Mouse (Mus musculus): ENCODE measurements around the gene Rexo5. TPM values are rescaled to one million over a fixed set of nuclear protein-coding genes. Genes with fewer than 3 reads are reported as not detected.

The Rexo5 gene
- polyA plus RNA-seq, 1 experiment: 0.62 TPM

- Histone ChIP-seq H3K27me3 (ENCODE audit: control insufficient read depth, insufficient read depth, low read length) (no peaks in the 10 kb centered on the region), H3K36me3 (ENCODE audit: control insufficient read depth, insufficient read depth, low read length) (no peaks in the 10 kb centered on the region), H3K4me1 (ENCODE audit: control insufficient read depth, insufficient read depth, insufficient read length, low read length) (no peaks in the 10 kb centered on the region; the same call in 1 of the 2 replicates), H3K4me3 (ENCODE audit: low read depth, low read length) (no peak overlapping the region), H3K27ac (ENCODE audit: insufficient read depth, low read depth, low read length) (no peak overlapping the region)
- WGBS: 14% methylated on average over 4 of the region's 4 CpGs
- TF ChIP-seq POLR2A (IDR thresholded peaks at IDR 0.05; ENCODE audit: low read depth, low read length): no peak
- TF ChIP-seq CTCF (IDR thresholded peaks at IDR 0.05; ENCODE audit: extremely low read depth, insufficient read length, insufficient replicate concordance, low read depth, low read length): no peak
Measured at GRCm38 (mm10) chr7:119762166-119762697, 31.6 kb upstream of the Rexo5 start.

- Histone ChIP-seq H3K4me1 (ENCODE audit: control insufficient read depth, insufficient read depth, insufficient read length, low read length) (peaks cover 2% of the 10 kb centered on the region; the same call in 1 of the 2 replicates), H3K27ac (ENCODE audit: insufficient read depth, low read depth, low read length) (no peak overlapping the region), H3K4me3 (ENCODE audit: low read depth, low read length) (no peak overlapping the region), H3K27me3 (ENCODE audit: control insufficient read depth, insufficient read depth, low read length) (no peaks in the 10 kb centered on the region), H3K36me3 (ENCODE audit: control insufficient read depth, insufficient read depth, low read length) (no peaks in the 10 kb centered on the region)
- WGBS: 36% methylated on average over 3 of the region's 3 CpGs
- TF ChIP-seq CTCF (IDR thresholded peaks at IDR 0.05; ENCODE audit: extremely low read depth, insufficient read length, insufficient replicate concordance, low read depth, low read length) (no peak), POLR2A (IDR thresholded peaks at IDR 0.05; ENCODE audit: low read depth, low read length) (no peak)
Measured at GRCm38 (mm10) chr7:119764377-119764776, 29.4 kb upstream of the Rexo5 start.

DNA sequence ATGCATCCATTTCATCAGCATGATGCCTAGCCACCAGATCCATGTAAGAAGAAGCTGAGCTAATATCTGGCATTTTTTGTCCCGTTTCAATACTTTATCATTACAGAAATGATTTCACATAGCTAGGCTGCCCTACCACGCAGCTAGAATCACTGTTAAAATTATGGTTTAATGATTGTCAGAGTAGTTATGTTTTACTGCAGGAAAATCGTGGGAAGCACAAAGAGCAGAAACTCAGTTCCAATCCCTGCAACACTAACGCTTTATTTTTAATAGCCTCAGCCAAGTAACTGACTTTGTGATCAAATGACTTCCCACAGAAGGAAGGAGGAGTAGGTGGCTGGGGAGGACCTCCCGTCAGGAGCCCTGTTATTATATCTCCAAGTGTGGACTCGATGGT is 26.8 kb upstream of the Rexo5 start:
- Histone ChIP-seq H3K36me3 (ENCODE audit: control insufficient read depth, insufficient read depth, low read length) (no peaks in the 10 kb centered on the region), H3K4me1 (ENCODE audit: control insufficient read depth, insufficient read depth, insufficient read length, low read length) (peaks cover 7% of the 10 kb centered on the region; the same call in 1 of the 2 replicates), H3K27me3 (ENCODE audit: control insufficient read depth, insufficient read depth, low read length) (no peaks in the 10 kb centered on the region), H3K4me3 (ENCODE audit: low read depth, low read length) (no peak overlapping the region), H3K27ac (ENCODE audit: insufficient read depth, low read depth, low read length) (peak overlapping the region; percentile 40)
- 32% methylated on average over 6 of the region's 6 CpGs for WGBS
- TF ChIP-seq CTCF (IDR thresholded peaks at IDR 0.05; ENCODE audit: extremely low read depth, insufficient read length, insufficient replicate concordance, low read depth, low read length): no peak

DNA sequence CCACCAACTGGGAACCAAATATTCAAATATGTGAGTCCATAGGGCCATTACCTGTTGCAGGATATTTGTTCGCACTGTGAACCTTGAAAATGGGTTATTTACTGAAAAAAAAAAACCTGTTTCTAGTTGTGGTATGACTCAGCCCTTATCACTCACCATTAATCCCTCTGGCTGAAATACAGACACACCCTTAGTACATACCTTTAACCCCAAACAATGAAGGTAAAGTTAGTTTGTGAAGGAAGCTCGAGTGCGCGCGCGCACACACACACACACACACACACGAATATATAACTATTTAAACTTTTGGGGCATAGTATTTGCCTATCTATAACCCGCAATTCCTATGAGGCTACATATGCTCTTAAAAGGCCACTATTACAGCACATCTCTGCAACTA is 23.9 kb upstream of the Rexo5 start:
- H3K4me3 ChIP-seq (ENCODE audit: low read depth, low read length): no peak overlapping the region
- peaks cover 7% of the 10 kb centered on the region; the same call in 1 of the 2 replicates for H3K4me1 ChIP-seq (ENCODE audit: control insufficient read depth, insufficient read depth, insufficient read length, low read length)
- 46% methylated on average over 8 of the region's 8 CpGs for WGBS
- H3K36me3 ChIP-seq (ENCODE audit: control insufficient read depth, insufficient read depth, low read length): no peaks in the 10 kb centered on the region
- H3K27me3 ChIP-seq (ENCODE audit: control insufficient read depth, insufficient read depth, low read length): no peaks in the 10 kb centered on the region
- TF ChIP-seq POLR2A (IDR thresholded peaks at IDR 0.05; ENCODE audit: low read depth, low read length) (no peak), CTCF (IDR thresholded peaks at IDR 0.05; ENCODE audit: extremely low read depth, insufficient read length, insufficient replicate concordance, low read depth, low read length) (no peak)
- H3K27ac ChIP-seq (ENCODE audit: insufficient read depth, low read depth, low read length): no peak overlapping the region

DNA sequence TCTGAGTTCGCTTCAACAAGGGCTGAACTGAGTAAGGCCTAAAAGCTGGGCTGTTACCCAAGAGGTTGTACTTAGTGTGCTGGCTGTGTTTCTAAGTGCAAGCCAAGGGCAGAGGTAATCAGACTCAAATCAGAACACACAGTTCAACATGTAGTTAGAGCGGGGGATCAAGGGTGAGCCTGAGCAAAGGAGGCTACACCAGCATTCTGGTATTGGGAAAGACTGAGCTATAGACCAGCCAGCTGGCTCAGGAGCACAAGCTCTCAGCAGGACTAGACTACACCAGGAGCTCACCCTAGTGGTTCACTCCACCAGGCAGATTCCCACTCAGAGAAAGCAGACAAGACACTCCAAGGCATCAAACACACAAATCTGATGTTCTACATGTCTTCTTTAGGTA is 10.4 kb upstream of the Rexo5 start:
- no peak overlapping the region for H3K27ac ChIP-seq (ENCODE audit: insufficient read depth, low read depth, low read length)
- 87% methylated on average over 2 of the region's 2 CpGs for WGBS
- no peaks in the 10 kb centered on the region for H3K27me3 ChIP-seq (ENCODE audit: control insufficient read depth, insufficient read depth, low read length)
- no peaks in the 10 kb centered on the region for H3K4me1 ChIP-seq (ENCODE audit: control insufficient read depth, insufficient read depth, insufficient read length, low read length)
- H3K4me3 ChIP-seq (ENCODE audit: low read depth, low read length): no peak overlapping the region
- H3K36me3 ChIP-seq (ENCODE audit: control insufficient read depth, insufficient read depth, low read length): peaks cover 26% of the 10 kb centered on the region
- TF ChIP-seq CTCF (IDR thresholded peaks at IDR 0.05; ENCODE audit: extremely low read depth, insufficient read length, insufficient replicate concordance, low read depth, low read length): no peak
- no peak for TF ChIP-seq POLR2A (IDR thresholded peaks at IDR 0.05; ENCODE audit: low read depth, low read length)

DNA sequence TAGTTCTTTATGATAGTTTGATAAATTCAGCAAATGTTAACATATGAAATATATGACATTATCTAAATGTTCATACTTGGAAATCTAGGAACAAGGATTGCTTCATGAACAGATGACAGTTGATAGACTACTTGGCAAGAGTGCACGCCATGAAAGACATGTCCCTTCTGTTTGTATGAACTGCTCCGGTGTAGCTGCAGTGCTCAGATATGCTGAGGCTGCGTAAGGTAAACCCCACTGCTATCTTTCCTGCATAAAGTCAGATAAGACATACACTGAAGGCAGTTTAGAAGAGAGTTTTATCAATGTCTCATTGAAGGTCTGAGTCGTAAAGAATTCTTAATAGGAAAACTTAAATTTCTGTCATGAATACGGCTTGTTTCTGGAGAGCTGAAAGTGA is 8.9 kb upstream of the Rexo5 start:
- peaks cover 29% of the 10 kb centered on the region for H3K36me3 ChIP-seq (ENCODE audit: control insufficient read depth, insufficient read depth, low read length)
- WGBS: 84% methylated on average over 5 of the region's 5 CpGs
- no peak for TF ChIP-seq CTCF (IDR thresholded peaks at IDR 0.05; ENCODE audit: extremely low read depth, insufficient read length, insufficient replicate concordance, low read depth, low read length)
- TF ChIP-seq POLR2A (IDR thresholded peaks at IDR 0.05; ENCODE audit: low read depth, low read length): no peak
- no peak overlapping the region for H3K27ac ChIP-seq (ENCODE audit: insufficient read depth, low read depth, low read length)
- H3K4me1 ChIP-seq (ENCODE audit: control insufficient read depth, insufficient read depth, insufficient read length, low read length): no peaks in the 10 kb centered on the region
- no peaks in the 10 kb centered on the region for H3K27me3 ChIP-seq (ENCODE audit: control insufficient read depth, insufficient read depth, low read length)
- no peak overlapping the region for H3K4me3 ChIP-seq (ENCODE audit: low read depth, low read length)

DNA sequence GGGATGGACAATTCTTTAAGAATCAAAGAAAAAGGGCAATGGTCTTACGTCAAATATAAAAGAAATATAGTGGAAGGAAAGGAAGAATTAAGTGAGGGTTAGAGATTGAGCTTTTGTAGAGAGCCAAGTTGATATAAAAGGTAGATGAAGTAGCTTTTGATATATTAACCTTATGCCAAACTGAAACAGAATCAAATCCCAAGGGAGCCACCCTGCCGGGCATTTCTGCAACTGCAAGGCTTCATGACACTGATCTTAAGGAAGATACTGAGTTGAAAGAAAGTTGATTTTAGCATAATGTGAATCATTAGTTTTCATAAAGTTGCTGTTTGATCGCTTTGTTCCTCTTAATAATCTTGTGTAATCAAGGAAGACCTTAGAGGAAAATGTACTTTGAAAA is 4.8 kb upstream of the Rexo5 start:
- peaks cover 23% of the 10 kb centered on the region for H3K36me3 ChIP-seq (ENCODE audit: control insufficient read depth, insufficient read depth, low read length)

More for the DNA sequence above, 4.8 kb upstream of the Rexo5 start:
- no peaks in the 10 kb centered on the region for H3K4me1 ChIP-seq (ENCODE audit: control insufficient read depth, insufficient read depth, insufficient read length, low read length)
- H3K4me3 ChIP-seq (ENCODE audit: low read depth, low read length): no peak overlapping the region
- TF ChIP-seq POLR2A (IDR thresholded peaks at IDR 0.05; ENCODE audit: low read depth, low read length): no peak
- no peak for TF ChIP-seq CTCF (IDR thresholded peaks at IDR 0.05; ENCODE audit: extremely low read depth, insufficient read length, insufficient replicate concordance, low read depth, low read length)
- no peaks in the 10 kb centered on the region for H3K27me3 ChIP-seq (ENCODE audit: control insufficient read depth, insufficient read depth, low read length)
- no peak overlapping the region for H3K27ac ChIP-seq (ENCODE audit: insufficient read depth, low read depth, low read length)
- 84% methylated on average over 3 of the region's 3 CpGs for WGBS

Data from small intestine, adult 2 months (tissue).